Mouse (Mus musculus): ENCODE measurements around the gene Ifitm10. TPM values are rescaled to one million over a fixed set of nuclear protein-coding genes. Genes with fewer than 3 reads are reported as not detected.

Ifitm10 gene
- total and polyA plus RNA-seq, 3 experiments: not detected

DNA sequence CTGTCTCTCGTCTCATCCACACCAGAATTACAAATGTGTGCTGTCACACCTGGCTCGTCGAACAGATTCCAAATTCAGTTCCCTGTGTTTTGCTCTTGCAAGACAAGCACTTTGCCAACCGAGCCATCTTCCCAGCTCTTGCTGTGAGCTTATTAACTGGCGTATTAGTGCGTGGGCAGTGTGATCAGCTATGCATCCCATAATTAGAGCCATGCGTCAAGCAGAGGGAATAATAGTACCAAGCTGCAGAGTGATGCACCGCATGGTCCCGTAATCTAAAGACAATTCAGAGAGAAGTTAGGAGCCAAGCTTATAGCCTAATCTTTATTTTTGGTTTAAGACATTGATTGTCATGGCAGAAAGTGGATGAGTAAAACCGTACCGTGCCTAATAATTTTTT lies 54.4 kb downstream of the Ifitm10 start:
- no peaks in the 10 kb centered on the region for H3K79me2 ChIP-seq (replicated peaks; ENCODE audit: control insufficient read depth, extremely low read depth, insufficient read depth, poor library complexity, severe bottlenecking)
- H3K4me2 ChIP-seq (ENCODE audit: insufficient read depth, low read depth, poor library complexity, severe bottlenecking): no peak overlapping the region
- no peak for DNase-seq (ENCODE audit: extremely low read depth)
- dilution Hi-C loops (cut with MboI; ENCODE audit: extremely low pct_ligation_motif_present, extremely low pct_unique_long_range_greater_than_20kb, low sequenced_read_pairs): no loop called here
- H3K4me3 ChIP-seq (replicated peaks in 1 of 3; ENCODE audit: low read depth in 2 of 3, low read length in 2 of 3, poor library complexity in 1 of 3): no peak overlapping the region
- H3K9me3 ChIP-seq (replicated peaks; ENCODE audit: low read length): no peaks in the 10 kb centered on the region
- in situ Hi-C loops (cut with MboI; ENCODE audit: low pct_ligation_motif_present, low pct_unique_long_range_greater_than_20kb, low sequenced_read_pairs): no loop called here
- no peak overlapping the region for H3K9ac ChIP-seq (ENCODE audit: insufficient read depth, low read depth)
- no peak overlapping the region for H3K27ac ChIP-seq (ENCODE audit: insufficient read depth, low read depth)
- H3K27me3 ChIP-seq (replicated peaks): peaks cover 62% of the 10 kb centered on the region
- H3K4me1 ChIP-seq (ENCODE audit: control insufficient read depth in 1 of 2, insufficient read depth in 2 of 2): no peaks in the 10 kb centered on the region
- TF ChIP-seq BHLHE40 (IDR thresholded peaks at IDR 0.05; ENCODE audit: low read depth, low read length) (no peak), MAX (IDR thresholded peaks at IDR 0.05; ENCODE audit: low read length) (no peak), PAX5 (IDR thresholded peaks at IDR 0.05; ENCODE audit: low read length) (no peak), E2F4 (IDR thresholded peaks at IDR 0.05; ENCODE audit: insufficient replicate concordance, low read depth, low read length) (no peak), ELF1 (IDR thresholded peaks at IDR 0.05; ENCODE audit: low read depth, low read length) (no peak), MAZ (IDR thresholded peaks at IDR 0.05; ENCODE audit: low read depth, low read length) (no peak), CTCF (conservative IDR thresholded peaks at IDR 0.05 in 1 of 2, IDR thresholded peaks at IDR 0.05 in 1 of 2; ENCODE audit: low read depth in 2 of 2, low read length in 2 of 2) (no peak)
- no peaks in the 10 kb centered on the region for H3K36me3 ChIP-seq (replicated peaks in 1 of 2; ENCODE audit: control insufficient read depth in 1 of 2, insufficient read depth in 1 of 2, low read length in 1 of 2)

DNA sequence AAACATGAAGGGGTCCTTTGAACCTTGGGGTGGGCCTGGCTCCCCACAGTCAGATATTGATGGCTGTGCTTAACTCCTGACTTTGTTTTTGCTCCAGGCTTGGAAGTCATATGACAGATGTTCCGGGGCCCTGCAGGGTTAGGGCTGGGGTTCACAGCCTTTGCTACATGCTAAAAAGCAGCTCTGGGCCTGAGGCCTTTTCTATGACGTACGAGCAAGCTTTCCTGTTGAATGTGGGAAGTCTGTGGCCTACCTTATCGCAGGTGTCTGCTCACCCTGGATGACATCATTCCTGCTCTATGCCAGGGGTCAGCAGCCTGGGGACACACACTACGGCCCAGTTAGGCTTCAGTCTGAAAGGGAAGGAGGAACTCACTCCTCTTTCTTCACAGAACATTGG lies 56.3 kb downstream of the Ifitm10 start:
- in situ Hi-C loops (cut with MboI; ENCODE audit: low pct_ligation_motif_present, low pct_unique_long_range_greater_than_20kb, low sequenced_read_pairs) (no loop called here), dilution Hi-C loops (cut with MboI; ENCODE audit: extremely low pct_ligation_motif_present, extremely low pct_unique_long_range_greater_than_20kb, low sequenced_read_pairs) (no loop called here)
- no peak overlapping the region for H3K9ac ChIP-seq (ENCODE audit: insufficient read depth, low read depth)
- no peaks in the 10 kb centered on the region for H3K9me3 ChIP-seq (replicated peaks; ENCODE audit: low read length)
- TF ChIP-seq IRF4 (IDR thresholded peaks at IDR 0.05; ENCODE audit: low read depth, low read length) (no peak), SMC3 (IDR thresholded peaks at IDR 0.05; ENCODE audit: low read depth, low read length) (no peak), MXI1 (IDR thresholded peaks at IDR 0.05; ENCODE audit: low read depth, low read length) (no peak), MAFK (IDR thresholded peaks at IDR 0.05; ENCODE audit: insufficient replicate concordance, low read length) (no peak), E2F4 (IDR thresholded peaks at IDR 0.05; ENCODE audit: insufficient replicate concordance, low read depth, low read length) (no peak), GABPA (IDR thresholded peaks at IDR 0.05; ENCODE audit: insufficient replicate concordance, low read depth, low read length) (no peak), EP300 (IDR thresholded peaks at IDR 0.05; ENCODE audit: low read length) (no peak), TBP (conservative IDR thresholded peaks at IDR 0.05; ENCODE audit: low read depth, low read length) (no peak), ETS1 (conservative IDR thresholded peaks at IDR 0.05; ENCODE audit: low read depth, low read length) (no peak)
- H3K79me2 ChIP-seq (replicated peaks; ENCODE audit: control insufficient read depth, extremely low read depth, insufficient read depth, poor library complexity, severe bottlenecking): no peaks in the 10 kb centered on the region
- H3K4me2 ChIP-seq (ENCODE audit: insufficient read depth, low read depth, poor library complexity, severe bottlenecking): no peak overlapping the region
- H3K4me1 ChIP-seq (ENCODE audit: control insufficient read depth in 1 of 2, insufficient read depth in 2 of 2): no peaks in the 10 kb centered on the region
- peaks cover 59% of the 10 kb centered on the region for H3K27me3 ChIP-seq (replicated peaks)
- no peak for DNase-seq (ENCODE audit: extremely low read depth)
- H3K27ac ChIP-seq (ENCODE audit: insufficient read depth, low read depth): no peak overlapping the region
- no peaks in the 10 kb centered on the region for H3K36me3 ChIP-seq (replicated peaks in 1 of 2; ENCODE audit: control insufficient read depth in 1 of 2, insufficient read depth in 1 of 2, low read length in 1 of 2)
- no peak overlapping the region for H3K4me3 ChIP-seq (replicated peaks in 1 of 3; ENCODE audit: low read depth in 2 of 3, low read length in 2 of 3, poor library complexity in 1 of 3)

DNA sequence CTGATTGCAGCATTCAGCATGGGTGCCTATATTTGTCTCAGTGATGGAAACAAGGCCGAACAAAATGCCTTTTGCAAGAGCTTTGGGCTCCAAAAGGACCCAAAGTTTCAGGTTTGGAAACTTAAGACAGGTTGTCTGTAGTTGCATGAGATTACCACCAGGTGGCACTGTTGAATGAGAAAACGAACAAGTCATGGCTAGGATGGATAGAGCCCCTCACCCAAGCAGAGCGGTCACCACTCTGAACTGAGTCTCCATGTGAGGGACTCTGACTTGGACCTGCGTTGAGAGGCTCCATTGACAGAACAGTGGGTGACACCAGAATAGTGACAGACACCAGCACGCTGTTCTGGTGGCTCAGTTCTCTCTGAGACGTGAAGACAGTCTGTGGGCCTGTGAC lies 57.0 kb downstream of the Ifitm10 start:
- H3K9ac ChIP-seq (ENCODE audit: insufficient read depth, low read depth): no peak overlapping the region
- H3K27me3 ChIP-seq (replicated peaks): peaks cover 65% of the 10 kb centered on the region
- in situ Hi-C loops (cut with MboI; ENCODE audit: low pct_ligation_motif_present, low pct_unique_long_range_greater_than_20kb, low sequenced_read_pairs) (no loop called here), dilution Hi-C loops (cut with MboI; ENCODE audit: extremely low pct_ligation_motif_present, extremely low pct_unique_long_range_greater_than_20kb, low sequenced_read_pairs) (no loop called here)
- no peak overlapping the region for H3K4me3 ChIP-seq (replicated peaks in 1 of 3; ENCODE audit: low read depth in 2 of 3, low read length in 2 of 3, poor library complexity in 1 of 3)
- DNase-seq (ENCODE audit: extremely low read depth): peak; percentile 32
- no peak overlapping the region for H3K27ac ChIP-seq (ENCODE audit: insufficient read depth, low read depth)
- no peaks in the 10 kb centered on the region for H3K4me1 ChIP-seq (ENCODE audit: control insufficient read depth in 1 of 2, insufficient read depth in 2 of 2)
- H3K4me2 ChIP-seq (ENCODE audit: insufficient read depth, low read depth, poor library complexity, severe bottlenecking): no peak overlapping the region
- no peaks in the 10 kb centered on the region for H3K9me3 ChIP-seq (replicated peaks; ENCODE audit: low read length)
- TF ChIP-seq USF2 (conservative IDR thresholded peaks at IDR 0.05; ENCODE audit: low read depth, low read length) (no peak), RAD21 (IDR thresholded peaks at IDR 0.05; ENCODE audit: low read depth, low read length) (peak; percentile 71), CTCF (conservative IDR thresholded peaks at IDR 0.05 in 1 of 2, IDR thresholded peaks at IDR 0.05 in 1 of 2; ENCODE audit: low read depth in 2 of 2, low read length in 2 of 2) (peak; percentile 75), ZC3H11A (IDR thresholded peaks at IDR 0.05; ENCODE audit: low read depth, low read length) (no peak), SMC3 (IDR thresholded peaks at IDR 0.05; ENCODE audit: low read depth, low read length) (peak; percentile 69)
- no peaks in the 10 kb centered on the region for H3K79me2 ChIP-seq (replicated peaks; ENCODE audit: control insufficient read depth, extremely low read depth, insufficient read depth, poor library complexity, severe bottlenecking)
- no peaks in the 10 kb centered on the region for H3K36me3 ChIP-seq (replicated peaks in 1 of 2; ENCODE audit: control insufficient read depth in 1 of 2, insufficient read depth in 1 of 2, low read length in 1 of 2)
